Mouse (Mus musculus): ENCODE measurements around the gene Med28.

Med28 gene

DNA sequence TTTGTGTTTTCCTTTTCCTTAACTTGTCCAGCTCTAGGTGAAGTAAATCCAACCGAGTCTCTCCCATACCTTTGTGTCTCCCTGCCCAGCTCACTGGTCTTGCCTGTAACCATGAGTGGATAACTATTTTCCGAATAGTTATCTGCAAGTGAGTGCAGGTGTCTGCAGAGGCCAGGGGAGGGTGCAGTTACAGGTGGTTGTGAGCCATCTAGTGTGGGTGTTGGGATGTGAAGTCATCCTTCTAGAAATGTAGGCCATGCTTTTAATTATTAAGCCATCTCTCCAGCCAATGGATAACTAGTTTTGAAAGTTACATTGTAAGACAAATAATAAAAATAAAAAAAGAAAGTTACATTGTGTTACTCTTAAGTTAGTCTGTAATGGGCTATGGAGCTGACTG is 6.5 kb upstream of the Med28 start:
- peak; percentile 68 for DNase-seq

DNA sequence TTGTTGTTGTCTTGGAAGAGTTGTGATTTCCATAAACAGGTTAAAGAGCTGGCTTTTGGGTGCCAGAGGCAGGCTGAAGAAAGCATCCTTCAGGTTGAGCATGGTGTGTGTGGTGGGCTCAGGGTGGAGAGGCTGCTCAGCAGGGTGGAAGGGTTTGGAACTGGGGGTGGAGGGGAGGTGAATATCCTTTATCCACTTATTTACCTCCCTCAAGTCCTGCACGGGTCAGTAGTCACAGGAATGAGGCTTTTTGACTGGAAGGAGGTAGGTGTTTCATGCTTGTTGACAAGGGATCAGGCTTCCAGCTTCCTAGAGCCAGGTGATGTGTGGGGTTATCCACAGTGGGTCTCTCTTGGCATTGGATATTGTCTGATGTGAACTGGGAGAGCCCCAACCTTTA is 5.4 kb upstream of the Med28 start:
- DNase-seq: peak; percentile 39

DNA sequence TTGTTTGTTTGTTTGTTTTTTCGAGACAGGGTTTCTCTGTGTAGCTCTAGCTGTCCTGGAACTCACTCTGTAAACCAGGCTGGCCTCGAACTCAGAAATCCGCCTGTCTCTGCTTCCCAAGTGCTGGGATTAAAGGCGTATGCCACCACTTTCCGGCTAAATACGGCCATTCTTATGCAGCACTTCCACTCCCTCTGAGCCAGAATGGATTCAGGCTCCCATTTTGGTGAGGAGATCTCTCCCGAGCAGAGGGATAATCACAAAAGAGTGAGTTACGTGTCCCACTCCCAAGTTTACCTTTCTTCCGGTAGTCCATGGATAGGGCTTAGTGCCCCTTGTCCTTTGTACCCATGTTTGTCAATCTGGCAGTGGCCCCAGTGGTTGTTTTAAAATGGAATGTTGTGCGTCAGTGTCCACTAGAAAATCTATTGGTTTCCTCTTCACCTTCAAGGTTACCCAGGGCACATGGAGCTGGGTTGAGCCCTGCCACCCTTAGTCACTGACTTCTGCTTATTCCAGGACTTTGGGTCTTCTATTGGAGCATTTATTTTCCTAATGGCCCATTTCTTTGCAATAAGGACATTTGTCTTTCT is 4.8 kb upstream of the Med28 start:
- no peak for DNase-seq

DNA sequence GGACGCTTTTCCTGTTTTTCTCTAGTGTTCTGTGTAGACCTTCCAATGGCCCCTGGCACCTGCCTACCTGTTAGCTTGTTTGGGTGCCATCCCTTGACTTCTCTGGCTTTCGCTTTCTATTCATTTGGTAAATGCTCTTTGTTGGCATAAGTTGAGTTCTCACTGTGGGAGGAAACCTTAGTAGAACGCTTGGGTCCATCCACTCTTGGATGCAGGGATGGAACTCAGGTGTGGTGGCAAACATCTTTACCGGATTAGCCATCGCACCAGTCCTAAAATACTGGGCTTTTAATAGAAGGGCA is 731 bp downstream of the Med28 start:
- no peak for DNase-seq

DNA sequence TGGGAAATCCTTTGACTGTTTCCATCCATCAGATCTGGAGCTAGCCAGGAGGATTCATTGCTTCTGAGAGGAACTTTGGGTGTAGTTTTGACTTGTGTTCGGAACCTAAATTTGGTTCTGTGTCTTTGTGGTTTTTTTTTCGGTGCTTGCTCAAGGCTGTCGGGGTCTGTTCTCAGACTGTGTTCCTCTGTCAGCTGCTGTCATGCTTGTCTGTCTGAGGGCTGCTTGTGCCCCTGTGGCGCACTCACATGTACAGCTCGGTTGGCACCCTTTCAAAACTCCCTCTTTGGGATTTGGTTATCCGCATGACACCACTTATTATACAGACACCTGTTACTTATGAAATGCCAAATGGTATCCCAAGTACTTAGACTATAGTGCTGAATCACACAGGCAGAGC is 1.6 kb downstream of the Med28 start:
- DNase-seq: peak; percentile 76

DNA sequence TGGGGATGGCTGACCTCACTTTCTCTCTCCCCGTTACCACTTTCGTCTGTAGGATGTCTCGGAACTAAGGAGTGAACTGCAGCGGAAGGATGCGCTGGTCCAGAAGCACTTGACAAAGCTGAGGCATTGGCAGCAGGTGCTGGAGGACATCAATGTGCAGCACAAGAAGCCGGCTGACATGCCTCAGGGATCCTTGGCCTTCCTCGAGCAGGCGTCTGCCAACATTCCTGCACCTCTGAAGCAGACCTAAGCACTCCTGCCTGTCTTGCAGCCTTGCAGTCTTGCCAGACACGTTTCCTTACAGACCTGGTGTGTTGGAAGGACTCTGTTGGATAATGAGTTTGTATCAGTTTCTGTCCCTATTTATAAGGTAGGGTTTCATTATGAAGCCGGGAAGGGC is 5.1 kb downstream of the Med28 start:
- peak; percentile 55 for DNase-seq

DNA sequence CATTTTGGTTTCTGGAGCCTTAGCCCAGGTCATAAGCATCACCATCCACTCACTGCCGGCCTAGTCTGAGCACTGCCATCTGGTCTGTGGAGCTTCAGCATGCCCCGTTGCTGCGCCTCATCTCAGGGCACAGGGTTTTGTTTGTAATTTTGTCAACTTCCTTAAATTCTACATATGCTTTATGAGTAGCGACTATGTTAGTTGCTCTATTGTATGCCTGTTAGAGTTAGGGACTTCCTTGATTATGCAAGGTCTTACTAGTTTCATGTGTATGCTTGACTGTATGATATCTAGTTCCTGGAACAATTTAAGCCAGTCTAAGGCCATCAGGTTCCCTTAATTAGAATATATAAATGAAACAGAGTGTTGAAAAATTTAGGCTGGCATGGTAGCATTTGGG is 6.3 kb downstream of the Med28 start:
- peak; percentile 42 for DNase-seq

DNA sequence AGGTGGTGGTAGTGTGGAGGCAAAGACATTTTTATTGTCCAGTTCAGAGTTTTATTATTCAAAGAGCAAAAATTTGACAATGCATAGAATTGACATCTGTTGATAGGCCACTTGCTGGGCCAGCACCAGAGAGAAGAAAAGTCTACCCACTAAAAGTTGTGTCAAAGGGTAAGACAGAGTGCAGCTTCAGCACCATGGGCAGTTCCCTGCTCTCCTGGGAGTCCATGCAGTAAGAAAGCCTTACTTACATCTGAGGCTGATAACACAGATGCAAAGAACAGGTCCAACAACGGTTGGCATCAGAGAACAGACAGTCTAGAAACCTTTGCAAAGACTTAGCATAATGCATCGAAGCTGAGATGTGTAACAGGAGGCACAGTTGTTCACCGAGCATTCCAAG is 9.7 kb downstream of the Med28 start:
- no peak for DNase-seq

DNA sequence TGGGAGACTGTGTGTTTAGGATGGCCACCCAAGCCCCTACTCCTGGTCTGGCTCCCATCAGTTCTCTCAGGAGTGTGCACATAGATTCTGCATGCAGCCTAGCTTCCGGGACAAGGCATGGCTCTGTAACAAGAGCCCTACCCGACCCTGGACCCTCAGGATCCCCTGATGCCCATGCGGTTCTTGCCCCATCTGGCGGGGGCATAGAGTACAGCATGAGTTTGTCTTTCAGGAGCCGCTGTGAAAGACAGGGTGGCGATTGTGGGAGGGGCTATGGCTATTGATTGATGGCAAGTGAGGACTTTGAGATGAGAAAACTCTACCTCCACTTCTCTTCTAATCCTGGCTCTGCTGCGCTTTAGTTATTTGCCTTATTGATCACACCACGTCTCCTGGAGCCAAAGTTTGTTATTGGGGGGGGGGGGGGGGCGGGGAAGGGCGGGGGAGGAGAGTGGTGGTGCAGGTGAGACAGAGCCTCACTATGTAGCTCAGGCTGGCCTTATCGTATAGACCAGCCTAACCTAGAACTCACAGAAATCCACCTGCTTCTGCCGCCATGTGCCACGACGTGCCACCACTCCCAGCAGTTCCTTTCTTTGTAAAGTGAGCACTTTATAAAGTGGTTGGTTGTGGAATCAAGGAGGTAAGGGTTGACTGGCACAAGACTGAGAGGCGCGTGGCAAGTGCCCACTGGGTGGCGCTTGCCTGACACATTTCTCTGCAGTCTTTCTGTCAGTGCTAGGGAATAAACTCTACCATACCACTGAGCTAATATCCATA is 14.5 kb downstream of the Med28 start:
- peak; percentile 93 for DNase-seq

DNA sequence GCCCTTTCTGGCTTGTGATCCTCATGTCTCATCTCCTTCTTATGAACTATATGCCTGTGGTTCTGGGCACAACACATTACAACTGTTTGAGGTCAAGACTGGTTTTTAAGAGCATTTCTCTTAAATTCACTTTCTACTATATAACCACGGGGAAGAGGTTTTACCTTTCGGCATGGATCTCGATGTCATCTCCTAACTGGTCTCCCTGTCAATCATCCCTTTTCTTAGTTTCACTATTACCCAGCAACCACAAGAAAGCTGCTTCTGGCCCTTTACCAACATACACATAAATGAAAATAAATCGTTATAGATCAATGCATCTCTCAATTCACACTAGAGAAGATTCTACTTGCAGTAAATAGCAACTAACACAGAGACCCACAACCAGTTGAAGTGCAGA is 15.1 kb downstream of the Med28 start:
- DNase-seq: no peak

DNA sequence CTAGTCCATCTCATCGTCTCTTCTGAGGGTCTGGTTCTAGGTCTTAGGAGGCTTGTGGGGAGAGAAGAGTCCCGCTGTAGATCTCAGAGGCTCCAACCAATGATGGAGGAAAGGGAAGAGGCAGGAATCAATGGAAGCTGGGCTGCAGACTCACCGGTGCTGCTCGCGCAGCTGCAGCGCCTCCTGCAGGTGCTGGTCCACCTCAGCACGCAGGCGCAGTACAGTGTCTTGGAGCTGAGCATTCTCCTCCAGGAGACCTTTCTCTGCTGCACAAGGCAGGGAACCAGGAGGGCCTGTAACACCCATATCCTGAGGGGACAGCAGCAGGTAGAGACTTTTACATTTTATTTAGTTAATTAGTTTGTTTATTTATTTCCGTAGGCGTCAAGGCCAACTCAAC is 19.5 kb downstream of the Med28 start:
- no peak for DNase-seq

DNA sequence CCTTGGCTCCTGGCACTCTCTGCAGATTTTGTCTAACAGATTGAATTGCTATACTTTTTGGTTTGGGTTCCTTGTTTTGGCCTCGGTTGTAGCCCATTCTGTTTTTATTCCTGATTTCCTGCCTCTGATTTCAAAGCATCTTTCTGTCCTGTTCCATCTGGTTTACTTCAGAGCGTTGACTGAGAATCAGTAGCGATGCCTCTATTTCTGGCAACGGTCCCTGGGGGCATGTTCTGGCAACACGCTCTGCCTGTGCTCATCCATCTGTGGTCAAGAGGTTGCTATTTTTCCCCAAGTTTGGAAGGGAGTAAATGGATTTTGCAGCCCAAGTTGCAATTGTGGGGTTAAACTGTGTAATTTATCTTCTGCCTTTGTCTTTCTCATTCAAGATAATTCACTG is 23.3 kb downstream of the Med28 start:
- no peak for DNase-seq

DNA sequence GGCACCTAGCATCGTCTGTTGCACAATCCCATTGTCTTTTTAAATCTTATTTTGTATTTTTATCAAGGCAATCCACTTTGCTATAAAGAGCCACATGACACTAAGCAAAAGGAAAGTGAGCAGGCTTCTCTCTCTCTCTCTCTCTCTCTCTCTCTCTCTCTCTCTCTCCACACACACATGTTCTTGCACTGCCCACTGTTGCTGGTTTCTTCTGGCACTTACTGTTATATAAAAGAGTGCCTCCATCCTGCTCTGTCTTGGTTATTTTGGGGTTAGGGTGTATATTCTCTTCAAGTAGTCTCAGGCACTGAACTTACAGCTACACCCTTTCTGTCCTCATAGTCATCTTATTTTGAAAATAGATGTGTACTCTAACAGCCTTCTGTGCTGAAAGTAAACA is 29.6 kb downstream of the Med28 start:
- no peak for DNase-seq

DNA sequence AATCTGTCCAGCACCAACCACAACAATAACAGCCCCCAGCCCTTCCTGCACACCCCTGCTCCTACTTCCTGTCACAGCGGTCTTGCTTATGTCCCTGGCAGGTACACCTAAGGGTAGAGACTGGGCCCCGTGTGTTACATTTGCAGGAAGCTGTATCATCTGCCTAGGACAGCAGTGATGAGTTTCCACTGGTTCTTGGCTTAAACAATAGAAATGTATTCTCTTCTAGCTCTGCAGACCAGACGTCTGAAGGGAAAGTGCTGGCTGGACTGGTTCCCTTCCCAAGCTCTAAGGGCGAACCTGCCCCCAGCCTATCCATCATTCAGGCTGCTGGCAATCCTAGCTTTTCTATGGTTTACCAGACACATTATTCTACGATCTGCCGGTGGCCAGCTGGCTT is 44.0 kb downstream of the Med28 start:
- DNase-seq: no peak

DNA sequence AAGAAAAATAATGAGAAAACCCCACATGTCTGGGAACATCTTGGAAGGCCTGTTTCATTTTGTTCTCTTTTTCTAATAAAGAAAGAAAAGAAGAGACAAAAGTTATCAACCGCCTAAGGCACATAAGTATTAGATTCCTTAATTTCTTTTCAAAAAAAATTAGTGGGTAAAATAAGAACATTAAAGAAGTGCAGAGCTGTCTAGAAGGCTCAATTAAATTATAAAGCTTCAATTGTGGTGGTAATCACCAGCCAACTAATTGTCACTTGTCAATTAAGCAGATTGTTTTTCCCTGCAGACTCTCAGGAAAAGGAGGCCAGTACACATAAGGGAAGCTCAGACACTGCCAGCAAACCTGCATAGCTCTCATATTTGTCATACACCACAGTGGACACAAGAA is 45.8 kb downstream of the Med28 start:
- DNase-seq: no peak

DNA sequence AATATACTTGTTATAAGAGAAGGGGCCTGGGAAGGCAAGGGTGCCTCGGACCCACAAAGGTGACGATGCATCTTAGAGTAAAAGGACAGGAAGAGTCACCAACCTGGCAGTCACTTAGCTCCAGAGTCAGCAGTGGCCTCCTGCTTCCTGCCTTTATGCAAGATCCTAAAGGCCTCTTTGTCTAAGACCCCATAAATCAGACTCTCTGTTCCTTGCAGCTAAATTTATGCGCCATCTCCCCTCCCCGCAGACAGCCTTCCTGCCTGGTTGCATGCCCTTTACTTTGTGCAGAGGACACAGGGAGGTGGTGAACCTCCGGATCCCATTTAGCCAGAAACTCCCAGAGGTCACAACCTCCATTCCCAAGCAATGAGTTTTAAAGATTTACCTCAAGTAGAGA is 52.8 kb downstream of the Med28 start:
- DNase-seq: no peak

DNA sequence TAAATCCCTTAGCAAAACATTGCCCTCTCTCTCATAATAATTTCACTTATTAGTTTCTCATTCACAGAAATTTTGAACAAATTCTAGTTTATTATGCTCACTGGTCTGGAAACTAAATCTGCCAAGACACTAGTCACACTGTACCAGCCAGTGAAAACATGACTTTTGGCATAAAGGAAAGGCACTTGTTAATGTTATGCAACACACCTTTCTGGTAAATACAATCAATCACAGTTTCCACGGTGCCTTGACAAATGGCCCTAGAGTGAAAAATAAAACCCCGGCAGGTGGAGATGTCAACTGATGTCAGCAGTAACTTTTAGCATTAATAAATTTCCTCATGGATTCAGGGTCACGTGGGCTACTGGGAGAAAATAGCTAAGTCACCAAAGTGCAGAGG is 56.7 kb downstream of the Med28 start:
- DNase-seq: no peak

DNA sequence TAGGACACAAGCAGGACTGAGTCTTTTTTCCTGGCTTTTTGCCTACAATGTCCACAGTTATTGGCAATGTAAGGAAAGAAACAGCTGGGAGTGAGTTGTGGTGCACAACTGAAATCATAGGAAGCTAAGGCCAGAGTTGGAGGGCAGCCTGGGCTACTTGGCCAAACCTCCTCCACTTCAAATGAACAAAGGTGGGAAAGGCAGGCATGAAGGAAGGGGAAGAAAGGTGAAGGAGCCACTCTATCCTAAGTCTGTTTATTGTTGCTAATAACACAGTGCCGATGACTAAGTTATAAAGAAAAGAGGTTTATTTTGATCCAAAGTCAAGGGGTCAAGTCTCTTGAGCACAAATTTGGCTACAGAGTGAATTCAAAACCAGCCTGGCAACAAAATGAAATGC is 57.3 kb downstream of the Med28 start:
- DNase-seq: no peak

All from heart, adult 11 months (tissue).